Mouse (Mus musculus) embryonic facial prominence, embryonic 12.5 days (tissue): Measurements from ENCODE around the gene Cyp26b1. TPM values are rescaled to one million over a fixed set of nuclear protein-coding genes. Genes with fewer than 3 reads are reported as not detected.

Experiments
- ATAC-seq: fragments of 200-750 bp; cut with Nextera tagmentation; 2 replicates; pipeline ENCODE4 v1.8.0; 2017; ENCODE audit not compliant: insufficient number of reproducible peaks, insufficient read depth, low FRiP score, low TSS enrichment
- H3K27ac ChIP-seq: fragments of 300-500 bp; sonication (generic); 2 replicates; pipeline ENCODE4 v1.5.1; 2016; ENCODE audit warnings: mild to moderate bottlenecking
- H3K27me3 ChIP-seq: fragments of 300-500 bp; sonication (generic); 2 replicates; pipeline ENCODE4 v1.6.1; 2016; ENCODE audit warnings: mild to moderate bottlenecking, moderate library complexity
- H3K36me3 ChIP-seq: fragments of 300-500 bp; sonication (generic); 2 replicates; pipeline ENCODE4 v1.6.1; 2016; ENCODE audit warnings: mild to moderate bottlenecking
- H3K4me1 ChIP-seq: fragments of 300-500 bp; sonication (generic); 2 replicates; pipeline ENCODE4 v1.6.1; 2016
- H3K4me2 ChIP-seq: fragments of 300-500 bp; sonication (generic); replicated peaks from 2 replicates; pipeline ENCODE4 v1.6.1; 2016; ENCODE audit warnings: mild to moderate bottlenecking, moderate library complexity
- H3K4me3 ChIP-seq: fragments of 300-500 bp; sonication (generic); 2 replicates; pipeline ENCODE4 v1.5.1; 2016; ENCODE audit warnings: mild to moderate bottlenecking
- H3K9ac ChIP-seq: fragments of 300-500 bp; sonication (generic); 2 replicates; pipeline ENCODE4 v1.6.1; 2016; ENCODE audit warnings: mild to moderate bottlenecking, moderate library complexity
- H3K9me3 ChIP-seq: fragments of 300-500 bp; sonication (generic); 2 replicates; pipeline ENCODE4 v1.6.1; 2016; ENCODE audit warnings: mild to moderate bottlenecking, moderate library complexity
- WGBS: fragments of 180-500 bp; shearing (Covaris S2); methylation state at CpG from one replicate; pipeline ENCODE4 v1.1.7; 2016; 5-methylcytosine and 5-hydroxymethylcytosine counted together
- polyA plus RNA-seq: library from polyadenylated mRNA; unstranded; fragments of >200 nt; fragmentation: Nextera tagmentation; extraction: Ambion mirVana; gene quantifications from 2 replicates; pipeline ENCODE4 v1.2.1, GENCODE M21; 2016

Gene Cyp26b1
- polyA plus RNA-seq, 1 experiment from 2014 or later, result 24.9 TPM

- Histone ChIP-seq H3K4me1 (0 out of 2 replicates have a peak, but pooled peaks cover 4% of the 10 kb centered on the region), H3K4me3 (no peak overlapping the region), H3K9ac (no peak overlapping the region), H3K27ac (no peak overlapping the region), H3K27me3 (no peaks in the 10 kb centered on the region; the same call in 1 of the 2 replicates), H3K36me3 (no peaks in the 10 kb centered on the region), H3K9me3 (no peaks in the 10 kb centered on the region), H3K4me2 (no peak overlapping the region)
- no peak for ATAC-seq
- 23% methylated on average over 5 of the region's 5 CpGs for WGBS
Observed at GRCm38 (mm10) chr6:84543516-84543915, 50.2 kb downstream of the Cyp26b1 start.

GRCm38 (mm10) chr6:84539924-84540323 lies 53.8 kb downstream of the Cyp26b1 start:
- 35% methylated on average over 4 of the region's 4 CpGs for WGBS
- 0 out of 2 replicates have a peak, but pooled peaks cover 4% of the 10 kb centered on the region for H3K4me1 ChIP-seq
- H3K27me3 ChIP-seq, result no peaks in the 10 kb centered on the region; the same call in 1 of the 2 replicates
- H3K36me3 ChIP-seq, result no peaks in the 10 kb centered on the region
- H3K27ac ChIP-seq, result no peak overlapping the region
- H3K9me3 ChIP-seq, result no peaks in the 10 kb centered on the region
- no peak for ATAC-seq
- no peak overlapping the region for H3K4me3 ChIP-seq
- no peak overlapping the region for H3K4me2 ChIP-seq
- H3K9ac ChIP-seq, result no peak overlapping the region

GRCm38 (mm10) chr6:84538681-84539080 lies 55.0 kb downstream of the Cyp26b1 start:
- H3K9ac ChIP-seq, result no peak overlapping the region
- no peak for ATAC-seq
- no peaks in the 10 kb centered on the region; the same call in 1 of the 2 replicates for H3K27me3 ChIP-seq
- no peak overlapping the region for H3K4me3 ChIP-seq
- no peak overlapping the region for H3K4me2 ChIP-seq
- H3K27ac ChIP-seq, result no peak overlapping the region
- no peaks in the 10 kb centered on the region for H3K9me3 ChIP-seq
- whole genome bisulfite sequencing, result 72% methylated on average over 3 of the region's 3 CpGs
- H3K4me1 ChIP-seq, result 0 out of 2 replicates have a peak, but pooled peaks cover 4% of the 10 kb centered on the region
- no peaks in the 10 kb centered on the region for H3K36me3 ChIP-seq

GRCm38 (mm10) chr6:84537611-84538197 lies 56.0 kb downstream of the Cyp26b1 start:
- 61% methylated on average over 16 of the region's 16 CpGs for WGBS
- Histone ChIP-seq H3K36me3 (no peaks in the 10 kb centered on the region), H3K4me2 (no peak overlapping the region)

DNA sequence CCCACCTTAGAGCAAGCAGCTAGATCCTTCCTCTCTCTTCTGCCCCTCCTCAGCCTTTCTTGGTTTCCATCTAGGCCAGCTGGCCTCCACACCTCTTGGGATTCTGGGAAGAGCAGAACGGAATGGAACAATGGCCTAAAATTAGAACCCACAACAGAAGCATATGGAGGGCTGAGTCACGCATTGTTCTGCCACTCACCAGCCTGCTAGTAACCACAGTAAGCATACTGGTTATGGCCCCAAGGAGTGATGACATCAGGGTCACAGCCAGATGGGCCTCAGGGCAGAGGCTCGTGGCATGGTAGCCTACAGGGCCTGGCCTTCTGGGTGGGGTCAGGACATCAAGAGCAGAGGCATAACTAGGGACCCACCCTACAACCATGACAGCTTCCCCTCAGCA lies 58.8 kb downstream of the Cyp26b1 start:
- no peak overlapping the region for H3K4me2 ChIP-seq
- 66% methylated on average over 3 of the region's 3 CpGs for WGBS
- H3K27me3 ChIP-seq, result no peaks in the 10 kb centered on the region
- ATAC-seq, result no peak
- no peaks in the 10 kb centered on the region for H3K36me3 ChIP-seq
- no peak overlapping the region for H3K4me3 ChIP-seq
- H3K27ac ChIP-seq, result no peak overlapping the region
- no peak overlapping the region for H3K9ac ChIP-seq
- 0 out of 2 replicates have a peak, but pooled peaks cover 2% of the 10 kb centered on the region for H3K4me1 ChIP-seq
- H3K9me3 ChIP-seq, result no peaks in the 10 kb centered on the region

More at GRCm38 (mm10) chr6:84537611-84538197, 56.0 kb downstream of the Cyp26b1 start:
- 0 out of 2 replicates have a peak, but pooled peaks cover 2% of the 10 kb centered on the region for H3K4me1 ChIP-seq
- H3K27me3 ChIP-seq, result no peaks in the 10 kb centered on the region; the same call in 1 of the 2 replicates
- H3K9me3 ChIP-seq, result no peaks in the 10 kb centered on the region
- H3K9ac ChIP-seq, result no peak overlapping the region
- ATAC-seq, result 0 out of 2 replicates have a peak, but pooled peaks have one; percentile 69
- H3K4me3 ChIP-seq, result no peak overlapping the region
- peak overlapping the region; percentile 47; the same call in 1 of the 2 replicates for H3K27ac ChIP-seq

DNA sequence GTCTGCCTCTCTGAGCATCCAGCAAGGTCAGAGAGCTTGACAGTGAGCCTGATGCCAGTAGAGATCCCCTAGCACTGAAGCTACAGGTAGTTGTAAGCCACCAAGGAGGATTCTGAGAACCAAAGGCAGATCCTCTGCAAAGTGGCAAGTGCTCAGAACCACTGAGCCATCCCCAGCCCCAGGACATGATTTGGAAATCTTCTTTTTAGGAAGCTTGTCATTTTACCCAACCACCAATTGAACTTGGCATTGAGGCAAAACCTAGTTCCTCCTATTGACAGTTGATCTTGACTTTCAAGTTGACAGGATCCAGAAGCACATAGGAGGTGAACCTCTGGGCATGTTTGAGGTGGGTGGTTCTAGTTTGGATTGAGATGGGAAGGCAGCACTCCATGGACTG lies 63.8 kb downstream of the Cyp26b1 start:
- H3K27me3 ChIP-seq, result no peaks in the 10 kb centered on the region
- ATAC-seq, result no peak

DNA sequence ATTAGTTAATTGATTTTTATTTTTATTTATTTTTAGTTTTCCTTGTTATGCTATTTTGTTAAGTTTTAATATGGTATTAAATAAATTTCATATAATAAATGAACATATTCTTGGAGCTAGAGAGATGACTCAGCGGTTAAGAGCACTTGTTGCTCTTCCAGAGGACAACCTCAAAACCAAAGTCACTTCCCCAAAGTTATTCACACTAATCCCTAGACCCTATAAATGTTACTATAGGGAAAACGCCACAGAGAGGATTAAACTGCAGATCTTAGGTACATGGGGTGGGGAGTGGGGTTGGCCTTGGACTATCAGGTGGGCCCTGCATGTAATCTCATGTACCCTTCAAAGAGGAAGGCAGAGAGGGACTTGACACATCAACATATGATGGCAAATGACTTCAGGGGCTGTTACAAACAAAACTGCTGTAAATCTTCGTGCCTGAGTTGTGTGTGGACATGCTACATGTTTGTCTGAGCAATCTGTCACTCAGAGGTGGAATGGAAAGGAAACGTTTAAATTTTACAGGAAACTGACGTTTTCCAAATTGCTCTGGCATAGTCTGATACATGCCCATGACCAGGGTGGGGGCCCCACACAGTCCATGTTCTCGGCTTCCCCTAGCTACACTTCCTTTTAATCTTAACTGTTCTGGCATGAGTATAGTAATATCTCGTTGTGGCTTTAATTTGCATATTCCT lies 68.7 kb downstream of the Cyp26b1 start:
- H3K36me3 ChIP-seq, result no peaks in the 10 kb centered on the region
- no peaks in the 10 kb centered on the region for H3K4me1 ChIP-seq
- WGBS, result 71% methylated on average over 7 of the region's 7 CpGs
- no peak overlapping the region for H3K4me3 ChIP-seq
- no peak overlapping the region for H3K9ac ChIP-seq
- H3K27ac ChIP-seq, result no peak overlapping the region
- H3K9me3 ChIP-seq, result no peaks in the 10 kb centered on the region
- H3K4me2 ChIP-seq, result no peak overlapping the region
- no peak for ATAC-seq
- H3K27me3 ChIP-seq, result no peaks in the 10 kb centered on the region

More for the DNA sequence above, 63.8 kb downstream of the Cyp26b1 start:
- no peak overlapping the region for H3K27ac ChIP-seq
- no peaks in the 10 kb centered on the region for H3K4me1 ChIP-seq
- H3K9me3 ChIP-seq, result no peaks in the 10 kb centered on the region
- H3K36me3 ChIP-seq, result no peaks in the 10 kb centered on the region
- H3K9ac ChIP-seq, result no peak overlapping the region
- no peak overlapping the region for H3K4me2 ChIP-seq
- no peak overlapping the region for H3K4me3 ChIP-seq
